ENCODE assay signal across 24 mouse cellular contexts in the genomic region with DNA sequence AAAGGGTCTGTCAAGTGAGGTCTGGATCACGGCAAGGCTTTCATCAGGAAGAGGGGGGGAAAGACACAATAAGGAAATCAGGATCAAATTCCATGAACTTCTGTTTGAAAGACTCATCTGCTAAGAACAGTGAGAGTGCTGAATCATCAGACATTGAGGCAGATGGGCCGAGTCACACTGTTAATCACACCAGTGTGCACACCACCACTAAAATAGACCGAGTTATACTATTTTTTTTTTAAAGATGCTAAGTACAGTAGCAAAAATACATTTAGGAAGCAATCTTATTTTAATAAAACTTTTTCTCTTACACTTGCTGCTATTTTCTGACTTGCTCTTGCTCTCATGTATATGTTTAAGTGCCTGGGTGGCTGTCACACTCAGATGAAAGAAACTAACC.
A peak's percentile ranks its signal among the peaks of the same experiment; 100 is the strongest.
DNase-seq lines count a peak whose midpoint lies in the region; ATAC-seq lines count a peak whose summit lies in the region.
"Had no signal": no experiment of that assay in that cellular context is flagged by ENCODE, and none has a peak within 500 bp of the region (broad histone marks: within the 10 kb centered on the region; RNA-seq: fewer than 3 reads in every experiment).

No protein-coding gene starts in this region.

- peak; percentile 12 for DNase-seq in embryo, embryonic 10.5 days (ENCODE audit: low spot score)
- DNase-seq in embryo, embryonic 10 days (ENCODE audit: low spot score), result no peak
- DNase-seq in frontal cortex, adult 2 months (ENCODE audit: extremely low spot score in 1 of 2, low spot score in 1 of 2), result peak; percentile 11 to 31
- no peak for DNase-seq in frontal cortex, postnatal 14 days (ENCODE audit: low spot score in 2 of 2)
- DNase-seq in brain, adult 2 months (ENCODE audit: low read depth, low spot score), result peak; percentile 77
- DNase-seq in telencephalon, adult 2 months (ENCODE audit: low read depth, low spot score), result peak; percentile 58
- DNase-seq: adrenal gland, adult 2 months; adrenal gland, postnatal 25 days; cerebellum, adult 11 months; cerebellum, adult 8-10 months; cerebellum, postnatal 14 days; gastrocnemius, postnatal 10 days; heart, adult 18-20 months; heart, postnatal 10 days; heart, postnatal 4 days had no signal

- no peaks in the 10 kb centered on the region for H3K4me1 ChIP-seq in midbrain, embryonic 13.5 days (replicated peaks)
- H3K4me1 ChIP-seq: forebrain, embryonic 12.5 days; heart, embryonic 10.5 days; hindbrain, embryonic 12.5 days had no signal

- no peak overlapping the region for H3K27ac ChIP-seq in midbrain, embryonic 13.5 days
- H3K27ac ChIP-seq: embryonic facial prominence, embryonic 13.5 days; forebrain, embryonic 12.5 days; heart, embryonic 10.5 days; hindbrain, embryonic 12.5 days had no signal

- no peaks in the 10 kb centered on the region for H3K9me3 ChIP-seq in midbrain, embryonic 13.5 days
- H3K9me3 ChIP-seq: embryonic facial prominence, embryonic 13.5 days; forebrain, embryonic 12.5 days; heart, embryonic 10.5 days; hindbrain, embryonic 12.5 days had no signal

- WGBS in midbrain, embryonic 13.5 days, result 63% methylated on average over 3 of the region's 3 CpGs

- H3K36me3 ChIP-seq in midbrain, embryonic 13.5 days, result no peaks in the 10 kb centered on the region
- H3K36me3 ChIP-seq: embryonic facial prominence, embryonic 13.5 days; forebrain, embryonic 12.5 days; heart, embryonic 10.5 days; hindbrain, embryonic 12.5 days had no signal

- H3K4me2 ChIP-seq in midbrain, embryonic 13.5 days (replicated peaks), result no peak overlapping the region
- H3K4me2 ChIP-seq: embryonic facial prominence, embryonic 13.5 days; forebrain, embryonic 12.5 days; hindbrain, embryonic 12.5 days had no signal

- H3K27me3 ChIP-seq in midbrain, embryonic 13.5 days, result no peaks in the 10 kb centered on the region
- H3K27me3 ChIP-seq: embryonic facial prominence, embryonic 13.5 days; forebrain, embryonic 12.5 days; hindbrain, embryonic 12.5 days; Patski had no signal

- no peak overlapping the region for H3K4me3 ChIP-seq in midbrain, embryonic 13.5 days (replicated peaks)
- H3K4me3 ChIP-seq: embryonic facial prominence, embryonic 13.5 days; forebrain, embryonic 12.5 days; heart, embryonic 10.5 days; hindbrain, embryonic 12.5 days had no signal

- ATAC-seq in midbrain, embryonic 13.5 days, result no peak
- ATAC-seq: forebrain, embryonic 16.5 days; hindbrain, embryonic 16.5 days; inflammation-experienced regulatory T-cells, adult 6 months; Patski had no signal

- no peak overlapping the region for H3K9ac ChIP-seq in midbrain, embryonic 13.5 days (replicated peaks)
- H3K9ac ChIP-seq: embryonic facial prominence, embryonic 13.5 days; forebrain, embryonic 12.5 days; hindbrain, embryonic 12.5 days had no signal

Comparison
In these comparisons a context has a peak if more than half of its experiments do, and no peak if none do; other contexts are left out.
1. DNase-seq: peak in embryo, embryonic 10.5 days (single experiment), frontal cortex, adult 2 months (2 of 2), brain, adult 2 months (single experiment) and telencephalon, adult 2 months (single experiment); none in embryo, embryonic 10 days (single experiment) and frontal cortex, postnatal 14 days (0 of 2).